ENCODE assay signal across 4 mouse cellular contexts in genomic region chr10:43256965-43257364, GRCm38 (mm10). TPM values are rescaled to one million over a fixed set of nuclear protein-coding genes. Genes with fewer than 3 reads are reported as not detected.
A peak's percentile ranks its signal among the peaks of the same experiment; 100 is the strongest.
ATAC-seq and TF ChIP-seq lines count a peak whose summit lies in the region.
"Not testable (repeated sequence)": the region's sequence is repeated elsewhere in the genome, so short reads cannot be mapped to it uniquely, and the experiment has no call there.

No protein-coding gene starts in this region.

- H3K4me3 ChIP-seq in intestine, embryonic 15.5 days (replicated peaks); intestine, embryonic 16.5 days (ENCODE audit: low read length); intestine, postnatal 0 days (ENCODE audit: low read depth, low read length); small intestine, adult 2 months (ENCODE audit: low read depth, low read length): not testable (repeated sequence)

- TF ChIP-seq CTCF in intestine, postnatal 0 days (IDR thresholded peaks at IDR 0.05; ENCODE audit: low read depth); small intestine, adult 2 months (IDR thresholded peaks at IDR 0.05; ENCODE audit: extremely low read depth, insufficient read length, insufficient replicate concordance, low read depth, low read length): not testable (repeated sequence)

- H3K4me1 ChIP-seq in intestine, embryonic 15.5 days (replicated peaks); intestine, embryonic 16.5 days (ENCODE audit: control insufficient read depth, insufficient read depth, low read length); intestine, postnatal 0 days (replicated peaks; ENCODE audit: control insufficient read depth, insufficient read depth, low read length); small intestine, adult 2 months (ENCODE audit: control insufficient read depth, insufficient read depth, insufficient read length, low read length): not testable (repeated sequence)

- not testable (repeated sequence) for H3K9ac ChIP-seq in intestine, embryonic 15.5 days; intestine, embryonic 16.5 days (ENCODE audit: low read depth, low read length); intestine, postnatal 0 days (ENCODE audit: low read depth, low read length)

- not testable (repeated sequence) for H3K27me3 ChIP-seq in intestine, embryonic 15.5 days (replicated peaks); intestine, embryonic 16.5 days (replicated peaks; ENCODE audit: control insufficient read depth, insufficient read depth, low read length); intestine, postnatal 0 days (replicated peaks; ENCODE audit: control insufficient read depth, insufficient read depth, low read length); small intestine, adult 2 months (ENCODE audit: control insufficient read depth, insufficient read depth, low read length)

- H3K9me3 ChIP-seq in intestine, embryonic 15.5 days; intestine, embryonic 16.5 days (ENCODE audit: control insufficient read depth, low read length); intestine, postnatal 0 days (ENCODE audit: control insufficient read depth): not testable (repeated sequence)

- TF ChIP-seq POLR2A in small intestine, adult 2 months (IDR thresholded peaks at IDR 0.05; ENCODE audit: low read depth, low read length): not testable (repeated sequence)

- WGBS in intestine, embryonic 15.5 days: 60% methylated on average over 1 of the region's 1 CpGs
- no CpG with 5 or more reads among the region's 1 CpGs for WGBS in intestine, embryonic 16.5 days
- no CpG with 5 or more reads among the region's 1 CpGs for WGBS in intestine, postnatal 0 days
- no CpG with 5 or more reads among the region's 1 CpGs for WGBS in small intestine, adult 2 months

- H3K4me2 ChIP-seq in intestine, embryonic 15.5 days (replicated peaks); intestine, embryonic 16.5 days (ENCODE audit: low read depth, low read length); intestine, postnatal 0 days (replicated peaks; ENCODE audit: low read depth): not testable (repeated sequence)

- not testable (repeated sequence) for H3K36me3 ChIP-seq in intestine, embryonic 15.5 days; intestine, embryonic 16.5 days (ENCODE audit: control insufficient read depth, insufficient read depth, low read length); intestine, postnatal 0 days (ENCODE audit: control insufficient read depth, insufficient read depth); small intestine, adult 2 months (ENCODE audit: control insufficient read depth, insufficient read depth, low read length)

- peak; percentile 68 for ATAC-seq in intestine, embryonic 15.5 days
- ATAC-seq in intestine, embryonic 16.5 days: peak; percentile 72
- ATAC-seq in intestine, postnatal 0 days: peak; percentile 53

- not testable (repeated sequence) for H3K27ac ChIP-seq in intestine, embryonic 15.5 days; intestine, embryonic 16.5 days (ENCODE audit: low read length); intestine, postnatal 0 days (ENCODE audit: low read depth, low read length)
- H3K27ac ChIP-seq in small intestine, adult 2 months (ENCODE audit: insufficient read depth, low read depth, low read length): peak overlapping the region; percentile 72; the same call in 1 of the 2 replicates

RNA-seq across cellular contexts. Expression of gene Pdss2, which starts 35.7 kb away (rescaled TPM):
- 14.8 and 17.2 TPM in 2 replicates for polyA plus RNA-seq in intestine, embryonic 15.5 days (2015; fragmentation: Nextera tagmentation; extraction: Ambion mirVana)
- polyA plus RNA-seq in intestine, embryonic 16.5 days (2015; fragmentation: Nextera tagmentation; extraction: Ambion mirVana): 14.9 and 16.5 TPM in 2 replicates
- 7.8 and 8.0 TPM in 2 replicates for polyA plus RNA-seq in intestine, postnatal 0 days (2015; fragmentation: Nextera tagmentation; extraction: Ambion mirVana)
- 9.0 and 10.5 TPM in 2 replicates for polyA plus RNA-seq in small intestine, adult 2 months (2012; rRNA removed)
